Mouse (Mus musculus) forebrain, embryonic 13.5 days (tissue): Measurements from ENCODE around the gene Madcam1. TPM values are rescaled to one million over a fixed set of nuclear protein-coding genes. Genes with fewer than 3 reads are reported as not detected.

Experiments
- ATAC-seq: fragments of 200-750 bp; cut with Nextera tagmentation; 2 replicates; pipeline ENCODE4 v1.8.0; 2017
- H3K27ac ChIP-seq: fragments of 300-500 bp; sonication (generic); 2 replicates; pipeline ENCODE4 v1.5.1; 2015; ENCODE audit warnings: inconsistent platforms, mild to moderate bottlenecking, moderate library complexity
- H3K27me3 ChIP-seq: fragments of 300-500 bp; sonication (generic); 2 replicates; pipeline ENCODE4 v1.6.1; 2015; ENCODE audit warnings: mild to moderate bottlenecking, inconsistent platforms
- H3K36me3 ChIP-seq: fragments of 300-500 bp; sonication (generic); 2 replicates; pipeline ENCODE4 v1.6.1; 2015; ENCODE audit warnings: mild to moderate bottlenecking, inconsistent platforms; ENCODE audit not compliant: poor library complexity, severe bottlenecking
- H3K4me1 ChIP-seq: fragments of 300-500 bp; sonication (generic); 2 replicates; pipeline ENCODE4 v1.6.1; 2015; ENCODE audit warnings: inconsistent platforms
- H3K4me2 ChIP-seq: fragments of 300-500 bp; sonication (generic); 2 replicates; pipeline ENCODE4 v1.6.1; 2015; ENCODE audit warnings: inconsistent platforms, mild to moderate bottlenecking, moderate library complexity
- H3K4me3 ChIP-seq: fragments of 300-500 bp; sonication (generic); 2 replicates; pipeline ENCODE4 v1.5.1; 2015; ENCODE audit warnings: mild to moderate bottlenecking, inconsistent platforms
- H3K9ac ChIP-seq: fragments of 300-500 bp; sonication (generic); 2 replicates; pipeline ENCODE4 v1.6.1; 2015; ENCODE audit warnings: mild to moderate bottlenecking, inconsistent platforms
- H3K9me3 ChIP-seq: fragments of 300-500 bp; sonication (generic); replicated peaks from 2 replicates; pipeline ENCODE4 v1.6.1; 2016; ENCODE audit warnings: inconsistent platforms
- WGBS: fragments of 180-500 bp; shearing (Covaris S2); methylation state at CpG from one replicate; pipeline ENCODE4 v1.1.7; 2015; 5-methylcytosine and 5-hydroxymethylcytosine counted together
- polyA plus RNA-seq: library from polyadenylated mRNA; unstranded; fragments of >200 nt; fragmentation: Nextera tagmentation; extraction: Ambion mirVana; gene quantifications from 2 replicates; pipeline ENCODE4 v1.2.1, GENCODE M21; 2015

Gene Madcam1
- polyA plus RNA-seq, 1 experiment from 2014 or later: 0.31 TPM

DNA sequence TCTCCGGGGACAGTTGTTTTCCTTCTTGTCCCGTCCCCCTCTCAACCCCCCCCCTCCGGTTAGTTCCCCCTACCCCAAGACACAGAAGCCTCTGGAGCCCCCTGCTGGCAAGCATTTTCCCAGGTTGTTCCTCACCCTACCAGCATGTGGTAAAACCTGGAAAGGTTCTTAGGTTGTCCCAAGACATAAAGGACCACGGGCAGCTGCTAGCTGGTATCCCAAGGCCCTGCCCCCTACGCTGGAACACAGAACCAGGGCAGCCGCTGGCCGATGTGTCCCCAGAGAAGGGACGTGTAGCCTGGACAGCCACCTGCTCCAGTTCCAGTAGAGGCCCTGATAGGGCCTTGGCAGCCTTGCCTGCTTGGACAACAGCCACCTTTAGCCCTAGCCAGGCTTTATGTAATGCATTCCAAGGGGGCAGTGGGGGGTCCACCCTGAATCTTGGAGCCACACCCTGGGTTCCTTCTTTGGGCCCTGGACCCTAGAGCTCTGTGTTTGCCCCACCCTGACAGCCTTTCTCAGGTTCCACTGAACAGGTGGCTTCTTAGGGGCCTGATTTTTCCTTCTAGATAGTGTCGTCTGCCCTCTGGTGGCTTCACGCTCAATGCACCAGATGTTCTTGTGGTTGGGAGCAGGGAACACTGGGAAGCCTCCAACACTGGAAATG lies 18.7 kb downstream of the Madcam1 start:
- H3K4me2 ChIP-seq: peak overlapping the region; percentile 93
- ATAC-seq: no peak
- peaks cover 40% of the 10 kb centered on the region for H3K36me3 ChIP-seq
- H3K4me1 ChIP-seq: peaks cover 26% of the 10 kb centered on the region
- H3K4me3 ChIP-seq: peak overlapping the region; percentile 92
- peak overlapping the region; percentile 86 for H3K27ac ChIP-seq
- no peaks in the 10 kb centered on the region for H3K27me3 ChIP-seq
- 5% methylated on average over 10 of the region's 10 CpGs for WGBS
- no peaks in the 10 kb centered on the region for H3K9me3 ChIP-seq
- H3K9ac ChIP-seq: peak overlapping the region; percentile 88

DNA sequence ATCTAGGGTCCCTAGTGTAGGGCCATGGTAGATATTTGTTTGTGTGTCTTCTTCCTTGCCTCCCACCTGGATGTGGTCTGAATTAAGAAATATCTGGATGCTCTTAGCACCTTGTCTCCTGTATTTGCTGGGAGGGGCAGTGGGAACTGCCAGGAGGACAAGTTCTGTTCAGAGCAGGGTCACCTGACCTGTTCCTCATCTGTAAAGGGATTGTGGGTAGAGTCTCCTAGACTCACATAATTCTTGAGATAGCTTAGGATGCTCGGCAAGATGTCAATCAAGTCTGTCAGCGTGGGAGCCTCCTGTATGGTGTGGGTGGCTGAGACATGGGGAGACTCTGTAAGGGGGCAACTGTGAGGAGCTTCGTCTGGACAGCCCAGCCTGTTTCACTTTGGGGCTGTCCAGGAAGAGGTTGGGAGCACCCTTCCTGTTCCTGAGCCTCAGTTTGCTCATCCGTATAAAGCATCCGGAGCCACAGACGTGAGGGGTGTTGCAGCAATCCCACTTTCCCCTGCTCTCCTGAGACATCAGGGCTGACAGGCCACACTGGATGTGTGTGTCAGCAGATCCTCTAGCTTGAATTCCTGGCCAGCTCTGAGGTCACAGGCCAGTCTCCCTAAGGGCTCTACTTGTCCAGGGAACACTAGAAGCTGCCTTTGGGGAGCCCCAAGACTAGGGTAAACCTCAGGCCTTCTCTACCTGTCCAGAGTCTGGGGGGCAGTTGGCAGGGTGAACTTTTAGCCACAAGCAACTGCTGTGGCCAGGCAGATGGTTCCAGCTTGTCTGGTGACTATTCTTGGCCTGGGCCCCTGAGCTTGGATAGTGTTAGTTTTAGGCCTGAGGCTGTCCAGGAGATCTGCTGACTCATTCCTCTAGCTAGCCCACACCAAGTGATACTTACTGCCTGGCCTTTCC lies 19.6 kb downstream of the Madcam1 start:
- no peak overlapping the region for H3K27ac ChIP-seq
- H3K4me3 ChIP-seq: peak overlapping the region; percentile 92
- H3K36me3 ChIP-seq: peaks cover 50% of the 10 kb centered on the region
- no peak for ATAC-seq
- peak overlapping the region; percentile 93 for H3K4me2 ChIP-seq
- peak overlapping the region; percentile 88 for H3K9ac ChIP-seq
- H3K27me3 ChIP-seq: no peaks in the 10 kb centered on the region
- WGBS: 92% methylated on average over 6 of the region's 6 CpGs
- H3K4me1 ChIP-seq: peaks cover 26% of the 10 kb centered on the region
- H3K9me3 ChIP-seq: no peaks in the 10 kb centered on the region

DNA sequence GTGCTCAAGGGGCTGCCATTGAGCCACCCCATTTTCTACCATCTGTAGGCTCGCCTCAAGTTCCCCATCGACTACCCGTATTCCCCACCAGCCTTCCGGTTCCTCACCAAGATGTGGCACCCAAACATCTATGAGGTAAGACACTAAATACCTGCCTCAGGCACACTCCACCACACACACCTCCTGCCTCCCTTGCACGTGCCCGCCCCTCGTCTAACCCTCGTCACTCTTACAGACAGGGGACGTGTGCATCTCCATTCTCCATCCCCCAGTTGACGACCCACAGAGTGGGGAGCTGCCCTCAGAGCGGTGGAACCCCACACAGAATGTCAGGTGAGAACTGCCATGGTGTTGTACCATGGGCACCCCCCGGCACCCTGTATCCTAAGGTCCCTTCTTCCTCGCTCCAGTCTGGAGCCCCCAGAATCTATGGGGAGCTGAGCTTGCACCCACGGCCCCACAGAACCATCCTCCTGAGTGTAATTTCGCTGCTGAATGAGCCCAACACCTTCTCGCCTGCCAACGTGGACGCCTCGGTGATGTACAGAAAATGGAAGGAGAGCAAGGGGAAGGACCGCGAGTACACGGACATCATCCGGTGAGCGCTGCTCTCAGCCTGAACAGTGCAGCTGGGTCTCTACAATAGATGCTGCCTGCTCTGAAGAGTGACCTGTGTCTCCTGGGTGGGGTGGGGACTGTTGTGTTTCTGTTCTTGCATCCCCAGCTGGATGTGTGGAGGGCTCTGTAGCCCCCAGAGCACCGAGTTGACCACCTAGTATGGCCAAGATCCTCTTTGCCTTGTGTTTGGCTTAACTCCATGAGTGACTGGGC lies 20.6 kb downstream of the Madcam1 start:
- H3K27ac ChIP-seq: no peak overlapping the region

DNA sequence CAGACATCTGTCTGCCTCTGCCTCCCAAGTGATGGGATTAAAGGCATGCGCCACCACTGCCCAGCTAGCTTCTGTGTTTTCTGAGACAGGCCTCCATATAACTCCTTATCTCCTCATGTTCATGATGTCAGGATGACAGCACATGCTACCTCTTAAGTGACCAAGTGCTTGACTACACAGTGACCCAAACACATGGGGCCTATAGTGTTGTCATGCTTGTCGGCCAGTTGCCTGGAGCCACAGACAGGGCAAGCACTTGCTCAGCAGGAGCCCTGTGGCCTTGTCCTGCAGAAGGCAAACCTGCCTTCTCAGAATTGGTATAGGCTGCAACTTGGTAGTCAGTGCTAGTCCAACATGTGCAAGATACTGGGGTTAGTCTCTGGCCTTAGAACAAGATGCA lies 21.9 kb downstream of the Madcam1 start:
- Histone ChIP-seq H3K27ac (no peak overlapping the region), H3K27me3 (no peaks in the 10 kb centered on the region), H3K4me1 (peaks cover 20% of the 10 kb centered on the region), H3K4me3 (no peak overlapping the region), H3K4me2 (no peak overlapping the region), H3K36me3 (peaks cover 58% of the 10 kb centered on the region), H3K9ac (no peak overlapping the region), H3K9me3 (no peaks in the 10 kb centered on the region)
- ATAC-seq: no peak
- WGBS: 91% methylated on average over 2 of the region's 2 CpGs

More for the DNA sequence above, 20.6 kb downstream of the Madcam1 start:
- WGBS: 96% methylated on average over 25 of the region's 25 CpGs
- H3K4me1 ChIP-seq: peaks cover 26% of the 10 kb centered on the region
- no peak overlapping the region for H3K9ac ChIP-seq
- ATAC-seq: no peak
- H3K27me3 ChIP-seq: no peaks in the 10 kb centered on the region
- H3K4me3 ChIP-seq: no peak overlapping the region
- no peaks in the 10 kb centered on the region for H3K9me3 ChIP-seq
- H3K4me2 ChIP-seq: no peak overlapping the region
- peaks cover 58% of the 10 kb centered on the region for H3K36me3 ChIP-seq

DNA sequence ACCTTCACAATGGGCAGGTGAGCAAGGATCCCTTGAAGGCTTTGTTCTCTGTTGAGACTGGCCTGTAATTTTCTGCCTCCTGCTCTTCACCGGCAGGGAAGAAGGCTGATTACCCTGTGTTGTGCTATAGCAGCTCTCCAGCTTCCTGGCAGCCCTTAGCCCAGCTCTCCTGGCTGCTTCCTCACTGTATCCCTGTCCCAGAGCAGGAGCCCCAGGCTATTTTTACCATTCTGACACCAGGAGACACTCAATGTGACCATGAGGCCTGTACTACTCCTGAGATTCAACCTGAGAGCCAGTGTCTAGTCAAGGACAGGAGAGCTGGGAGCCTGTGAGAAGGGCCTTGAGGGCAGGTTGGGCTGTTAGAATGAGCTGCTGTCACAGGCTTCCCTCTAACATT lies 22.3 kb downstream of the Madcam1 start:
- H3K36me3 ChIP-seq: peaks cover 58% of the 10 kb centered on the region
- no peaks in the 10 kb centered on the region for H3K9me3 ChIP-seq
- no peak overlapping the region for H3K27ac ChIP-seq
- no peaks in the 10 kb centered on the region for H3K27me3 ChIP-seq
- no peak overlapping the region for H3K9ac ChIP-seq
- ATAC-seq: no peak
- peaks cover 19% of the 10 kb centered on the region for H3K4me1 ChIP-seq
- 100% methylated on average over 1 of the region's 1 CpGs for WGBS
- H3K4me2 ChIP-seq: no peak overlapping the region
- no peak overlapping the region for H3K4me3 ChIP-seq

DNA sequence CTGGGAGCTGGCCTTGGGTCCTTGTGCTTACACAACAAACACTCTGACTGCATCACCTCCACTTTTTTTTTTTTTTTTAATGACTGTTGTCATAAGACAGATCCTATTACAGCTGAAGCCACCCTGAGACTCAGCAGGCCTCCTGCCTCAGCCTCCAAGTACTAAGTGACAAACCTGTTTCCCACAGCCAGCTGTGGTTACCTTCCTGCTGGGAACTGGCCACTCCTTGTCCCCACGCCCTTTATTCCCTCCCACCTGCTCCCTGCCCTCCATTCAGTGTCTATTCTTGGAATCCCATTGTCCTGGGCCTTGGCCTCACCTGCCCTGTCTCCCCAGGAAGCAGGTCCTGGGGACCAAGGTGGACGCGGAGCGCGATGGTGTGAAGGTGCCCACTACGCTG lies 23.2 kb downstream of the Madcam1 start:
- 97% methylated on average over 6 of the region's 6 CpGs for WGBS
- no peak overlapping the region for H3K27ac ChIP-seq
- no peak for ATAC-seq
- peaks cover 19% of the 10 kb centered on the region for H3K4me1 ChIP-seq
- H3K36me3 ChIP-seq: peaks cover 58% of the 10 kb centered on the region
- H3K4me2 ChIP-seq: no peak overlapping the region
- peaks cover 5% of the 10 kb centered on the region; the same call in 1 of the 2 replicates for H3K9me3 ChIP-seq
- no peak overlapping the region for H3K9ac ChIP-seq
- no peak overlapping the region for H3K4me3 ChIP-seq
- no peaks in the 10 kb centered on the region for H3K27me3 ChIP-seq

DNA sequence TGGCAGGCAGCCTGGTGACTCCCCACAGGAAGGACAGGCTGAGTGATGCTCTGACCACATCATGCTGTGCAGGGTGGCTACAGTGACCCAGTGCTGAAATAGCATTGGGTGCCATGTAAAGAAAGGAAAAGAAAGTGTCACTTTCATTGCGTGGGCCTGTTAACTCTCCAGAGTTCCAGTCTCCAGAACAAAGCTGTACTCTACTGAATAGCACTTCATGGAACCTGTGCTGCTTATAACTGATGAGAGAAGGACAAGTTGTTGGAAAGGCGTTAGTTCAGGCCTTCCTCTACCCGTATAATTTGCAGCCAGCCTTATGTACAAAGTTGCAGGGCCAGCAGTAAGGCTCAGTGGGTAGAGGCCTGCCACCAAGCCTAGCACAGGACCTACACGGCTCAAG lies 24.4 kb downstream of the Madcam1 start, which contains the start of gene Gzmm:
TSS of gene Gzmm (plus strand) at position 301 of the 400 bp plus-strand sequence.
- Histone ChIP-seq H3K4me2 (no peak within 1 kb of the TSS), H3K27ac (no peak within 1 kb of the TSS; the same call in 1 of the 2 replicates), H3K4me1 (peaks cover 7% of the 10 kb centered on the region), H3K9ac (no peak within 1 kb of the TSS), H3K36me3 (peaks cover 58% of the 10 kb centered on the region), H3K4me3 (no peak within 1 kb of the TSS), H3K9me3 (peaks cover 6% of the 10 kb centered on the region; the same call in 1 of the 2 replicates), H3K27me3 (no peaks in the 10 kb centered on the region)
- no peak for ATAC-seq
- WGBS: 85% methylated on average over 4 of the region's 4 CpGs

DNA sequence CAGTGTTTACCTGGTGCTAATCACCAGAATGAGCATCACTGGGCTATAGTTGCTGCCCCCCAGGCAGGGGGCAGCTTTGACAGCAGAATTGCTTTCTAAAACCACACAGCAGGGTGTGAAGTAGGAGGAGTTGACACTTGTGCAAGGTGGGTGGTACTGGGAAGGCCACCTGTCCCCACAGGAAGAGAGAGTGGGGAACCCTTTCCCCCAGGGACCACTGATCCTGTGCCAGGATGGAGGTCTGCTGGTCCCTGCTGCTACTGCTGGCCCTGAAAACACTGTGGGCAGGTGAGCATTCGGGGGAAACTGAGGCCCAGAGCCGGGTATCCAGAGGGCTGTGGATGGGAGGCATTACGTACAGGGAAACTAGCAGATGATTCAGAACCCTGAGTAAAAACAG lies 24.8 kb downstream of the Madcam1 start:
- H3K9ac ChIP-seq: no peak overlapping the region
- ATAC-seq: no peak
- peaks cover 56% of the 10 kb centered on the region for H3K36me3 ChIP-seq
- no peak overlapping the region for H3K27ac ChIP-seq
- 97% methylated on average over 3 of the region's 3 CpGs for WGBS
- no peak overlapping the region for H3K4me3 ChIP-seq
- peaks cover 2% of the 10 kb centered on the region for H3K4me1 ChIP-seq
- peaks cover 6% of the 10 kb centered on the region; the same call in 1 of the 2 replicates for H3K9me3 ChIP-seq
- no peaks in the 10 kb centered on the region for H3K27me3 ChIP-seq
- no peak overlapping the region for H3K4me2 ChIP-seq

DNA sequence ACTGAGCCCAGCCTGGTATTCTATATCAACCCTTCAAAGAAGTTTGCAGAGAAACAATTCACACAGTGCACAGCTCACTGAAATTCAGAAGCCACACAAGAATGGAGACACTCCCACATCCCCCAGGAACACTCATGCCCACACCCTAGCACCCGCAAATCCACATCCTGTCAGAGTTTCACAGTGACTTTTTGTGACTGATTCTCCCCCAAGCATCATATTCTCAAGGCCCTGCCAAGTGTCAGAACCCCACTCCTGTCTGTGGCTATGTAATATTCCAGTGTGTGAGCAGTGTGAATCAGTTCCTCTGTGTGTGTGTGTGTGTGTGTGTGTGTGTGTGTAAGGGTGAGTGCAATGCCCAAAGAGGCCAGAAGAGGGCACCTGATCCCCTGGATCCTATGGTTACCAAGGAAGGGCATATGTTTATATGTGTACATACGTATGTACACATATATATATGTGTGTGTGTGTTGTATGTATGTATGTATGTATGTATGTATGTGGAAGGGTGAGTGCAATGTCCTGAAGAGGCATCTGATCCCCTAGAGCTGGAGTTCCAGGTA lies 27.7 kb downstream of the Madcam1 start:
- Histone ChIP-seq H3K9ac (no peak overlapping the region), H3K9me3 (peaks cover 6% of the 10 kb centered on the region; the same call in 1 of the 2 replicates)

DNA sequence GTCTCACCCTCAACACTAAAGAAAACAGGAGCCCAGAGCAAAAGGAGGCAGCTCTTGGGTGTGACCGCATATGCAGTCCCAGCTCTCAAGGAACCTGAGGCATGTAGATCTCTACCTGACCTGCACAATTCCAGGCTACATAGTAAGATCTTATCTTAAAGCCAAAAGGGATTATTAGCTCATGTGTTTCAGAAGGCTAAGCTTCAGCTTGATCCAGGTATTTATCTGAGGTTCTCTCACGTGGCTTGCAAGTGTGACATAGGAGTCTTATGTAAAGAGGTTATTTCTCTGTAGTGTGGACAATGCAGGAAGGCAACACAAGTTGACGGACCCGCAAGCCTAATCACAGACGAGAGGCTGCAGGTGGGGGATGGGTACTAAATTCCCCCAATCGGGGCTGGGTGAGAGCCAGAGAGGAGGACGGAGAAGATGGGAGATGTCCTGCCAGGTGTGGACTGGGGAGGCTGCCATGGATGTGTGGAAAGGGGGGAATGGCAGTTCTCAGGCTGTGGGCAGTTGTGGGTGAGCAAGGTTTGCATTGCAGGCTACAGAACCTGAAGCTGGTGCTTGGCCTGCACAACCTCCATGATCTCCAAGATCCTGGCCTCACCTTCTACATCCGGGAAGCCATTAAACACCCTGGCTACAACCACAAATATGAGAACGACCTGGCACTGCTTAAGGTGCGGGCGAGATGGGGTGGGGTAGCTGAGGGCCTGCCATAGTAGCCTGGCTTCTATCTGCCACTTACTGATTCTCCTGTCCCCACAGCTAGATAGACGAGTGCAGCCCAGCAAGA lies 29.4 kb downstream of the Madcam1 start:
- 75% methylated on average over 12 of the region's 12 CpGs for WGBS
- Histone ChIP-seq H3K9me3 (peaks cover 6% of the 10 kb centered on the region; the same call in 1 of the 2 replicates), H3K36me3 (peaks cover 10% of the 10 kb centered on the region), H3K27ac (no peak overlapping the region), H3K9ac (no peak overlapping the region), H3K4me3 (no peak overlapping the region), H3K4me1 (peaks cover 8% of the 10 kb centered on the region; the same call in 1 of the 2 replicates), H3K4me2 (no peak overlapping the region), H3K27me3 (no peaks in the 10 kb centered on the region)
- ATAC-seq: no peak

More for the DNA sequence above, 27.7 kb downstream of the Madcam1 start:
- H3K27me3 ChIP-seq: no peaks in the 10 kb centered on the region
- no peak for ATAC-seq
- no peak overlapping the region for H3K4me2 ChIP-seq
- 94% methylated on average over 2 of the region's 2 CpGs for WGBS
- peaks cover 8% of the 10 kb centered on the region; the same call in 1 of the 2 replicates for H3K4me1 ChIP-seq
- peaks cover 27% of the 10 kb centered on the region for H3K36me3 ChIP-seq
- H3K27ac ChIP-seq: no peak overlapping the region
- H3K4me3 ChIP-seq: no peak overlapping the region

DNA sequence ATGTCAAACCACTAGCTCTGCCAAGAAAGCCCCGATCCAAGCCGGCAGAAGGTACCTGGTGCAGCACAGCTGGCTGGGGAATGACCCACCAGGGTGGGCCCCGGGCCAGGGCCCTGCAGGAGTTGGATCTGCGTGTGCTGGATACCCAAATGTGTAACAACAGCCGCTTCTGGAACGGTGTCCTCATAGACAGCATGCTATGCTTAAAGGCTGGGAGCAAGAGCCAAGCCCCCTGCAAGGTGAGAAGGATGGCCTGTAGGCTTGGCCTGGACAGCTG lies 30.0 kb downstream of the Madcam1 start:
- H3K27ac ChIP-seq: no peak overlapping the region
- 89% methylated on average over 6 of the region's 6 CpGs for WGBS
- H3K36me3 ChIP-seq: peaks cover 5% of the 10 kb centered on the region
- peaks cover 8% of the 10 kb centered on the region; the same call in 1 of the 2 replicates for H3K4me1 ChIP-seq
- no peaks in the 10 kb centered on the region for H3K27me3 ChIP-seq
- no peak for ATAC-seq
- H3K9ac ChIP-seq: no peak overlapping the region
- H3K9me3 ChIP-seq: peaks cover 6% of the 10 kb centered on the region; the same call in 1 of the 2 replicates
- H3K4me2 ChIP-seq: no peak overlapping the region
- no peak overlapping the region for H3K4me3 ChIP-seq
